Mouse (Mus musculus) lung, postnatal 0 days (tissue): ENCODE results near the gene Greb1. TPM values are rescaled to one million over a fixed set of nuclear protein-coding genes. Genes with fewer than 3 reads are reported as not detected.

Experiments
- ATAC-seq: fragments of 200-750 bp; cut with Nextera tagmentation; 2 replicates; pipeline ENCODE4 v1.8.0; 2017; ENCODE audit warnings: moderate library complexity
- DNase-seq: peaks from one replicate; pipeline ENCODE4 v3.0.0-alpha.2; 2016; ENCODE audit warnings: low spot score
- H3K27ac ChIP-seq: fragments of 300-500 bp; sonication (generic); 2 replicates; pipeline ENCODE4 v1.5.1; 2014; ENCODE audit warnings: antibody characterized with exemption, mild to moderate bottlenecking, low read length, mixed read lengths
- H3K27me3 ChIP-seq: fragments of 300-500 bp; sonication (generic); replicated peaks from 2 replicates; pipeline ENCODE4 v1.6.1; 2014; ENCODE audit warnings: low read length, mixed read lengths; ENCODE audit not compliant: insufficient read depth
- H3K36me3 ChIP-seq: fragments of 300-500 bp; sonication (generic); 2 replicates; pipeline ENCODE4 v1.6.1; 2014; ENCODE audit warnings: low read length, mixed read lengths; ENCODE audit not compliant: insufficient read depth
- H3K4me1 ChIP-seq: fragments of 300-500 bp; sonication (generic); 2 replicates; pipeline ENCODE4 v1.6.1; 2014; ENCODE audit warnings: antibody characterized with exemption, low read depth, low read length, mixed read lengths; ENCODE audit not compliant: insufficient read depth
- H3K4me2 ChIP-seq: fragments of 300-500 bp; sonication (generic); replicated peaks from 2 replicates; pipeline ENCODE4 v1.6.1; 2014; ENCODE audit warnings: low read depth, mild to moderate bottlenecking, low read length, moderate library complexity, mixed read lengths
- H3K4me3 ChIP-seq: fragments of 300-500 bp; sonication (generic); 2 replicates; pipeline ENCODE4 v1.5.1; 2014; ENCODE audit warnings: low read depth, low read length
- H3K9ac ChIP-seq: fragments of 300-500 bp; sonication (generic); replicated peaks from 2 replicates; pipeline ENCODE4 v1.6.1; 2014; ENCODE audit warnings: low read depth, mild to moderate bottlenecking
- H3K9me3 ChIP-seq: fragments of 300-500 bp; sonication (generic); 2 replicates; pipeline ENCODE4 v1.6.1; 2016; ENCODE audit warnings: low read length, mixed read lengths
- CTCF ChIP-seq: IDR thresholded peaks from 2 replicates; pipeline ENCODE4 v1.5.1; 2016; ENCODE audit warnings: antibody characterized with exemption, mild to moderate bottlenecking
- EP300 ChIP-seq: IDR thresholded peaks from 2 replicates; pipeline ENCODE4 v1.6.1; 2016; ENCODE audit warnings: antibody characterized with exemption, mild to moderate bottlenecking, control low read depth
- WGBS: fragments of 180-500 bp; shearing (Covaris S2); extraction: QIAGEN DNeasy Blood & Tissue Kit; methylation state at CpG from one replicate; pipeline ENCODE4 v1.1.7; 2014; 5-methylcytosine and 5-hydroxymethylcytosine counted together
- polyA plus RNA-seq: library from polyadenylated mRNA; unstranded; fragments of >200 nt; fragmentation: Nextera tagmentation; extraction: Ambion mirVana; gene quantifications from 2 replicates; pipeline ENCODE4 v1.2.1, GENCODE M21; 2015

Greb1 gene
- polyA plus RNA-seq, 1 experiment from 2014 or later: 1.1 TPM

DNA sequence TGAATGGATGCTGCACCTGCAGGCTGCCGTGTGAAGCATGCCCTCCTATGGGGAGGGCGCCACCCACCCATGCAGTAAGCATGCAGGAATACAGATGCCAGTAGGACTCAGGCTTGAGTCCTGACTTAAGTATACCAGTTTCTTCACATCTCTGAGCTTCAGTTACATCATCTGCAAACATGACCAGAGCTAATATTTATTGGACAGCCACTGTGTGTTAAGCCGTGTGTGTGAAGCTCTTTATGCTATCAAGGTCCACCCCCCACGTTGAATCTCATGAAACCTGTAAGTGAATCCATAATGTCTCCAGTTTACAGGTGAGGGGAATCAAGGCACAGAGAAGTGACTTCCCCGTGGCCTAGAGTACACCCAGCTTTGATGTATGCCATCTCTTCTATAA is 72.5 kb downstream of the Greb1 start:
- WGBS: 73% methylated on average over 5 of the region's 5 CpGs
- no peaks in the 10 kb centered on the region; the same call in 1 of the 2 replicates for H3K4me1 ChIP-seq
- H3K9me3 ChIP-seq: no peaks in the 10 kb centered on the region
- no peak overlapping the region for H3K27ac ChIP-seq
- TF ChIP-seq EP300 (no peak), CTCF (no peak)
- DNase-seq (no peak), ATAC-seq (no peak)
- no peaks in the 10 kb centered on the region for H3K27me3 ChIP-seq
- no peak overlapping the region for H3K4me3 ChIP-seq
- no peaks in the 10 kb centered on the region for H3K36me3 ChIP-seq
- no peak overlapping the region for H3K4me2 ChIP-seq
- no peak overlapping the region for H3K9ac ChIP-seq

DNA sequence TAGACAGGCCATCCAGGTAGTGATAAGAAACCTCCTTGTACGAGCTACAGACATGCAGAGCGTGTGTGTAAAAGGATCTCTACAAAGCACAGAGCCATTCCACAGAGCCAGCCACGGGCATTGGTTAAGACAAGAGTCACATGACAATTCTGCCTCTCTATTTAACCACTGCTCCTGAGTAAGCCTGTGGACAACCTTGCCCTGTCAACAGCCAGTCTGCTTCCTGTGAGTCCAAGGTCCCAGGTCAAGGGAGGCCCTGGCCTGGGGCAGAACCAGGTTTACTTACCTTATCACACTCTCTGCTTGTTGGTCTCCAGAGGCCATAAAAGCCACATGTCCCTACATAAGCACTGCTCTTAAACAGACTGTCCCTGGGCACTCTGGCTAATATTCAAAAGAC is 74.5 kb downstream of the Greb1 start:
- peak; percentile 52; the same call in 1 of the 2 replicates for ATAC-seq

DNA sequence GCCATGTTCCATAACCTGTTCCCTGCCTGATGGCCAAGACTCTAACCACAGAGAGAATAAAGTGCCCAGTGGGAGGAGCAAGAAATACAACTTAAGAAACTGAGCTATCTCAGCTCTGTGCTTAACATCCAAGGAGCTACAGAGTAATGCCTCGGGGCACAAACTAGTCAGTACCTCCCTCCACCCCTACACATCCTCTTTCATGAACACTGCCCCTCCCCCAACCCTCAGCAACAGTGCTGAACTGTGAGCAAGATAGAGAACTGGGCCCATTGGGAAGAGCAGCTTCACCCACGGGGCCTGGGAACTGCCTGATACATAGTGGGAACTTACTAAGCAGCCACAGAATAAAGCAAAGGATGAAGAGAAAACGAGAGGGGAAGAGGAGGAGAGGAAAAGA is 77.1 kb downstream of the Greb1 start:
- TF ChIP-seq CTCF: no peak
- no peak for TF ChIP-seq EP300
- no peak overlapping the region for H3K4me3 ChIP-seq
- no peaks in the 10 kb centered on the region for H3K27me3 ChIP-seq
- no peaks in the 10 kb centered on the region for H3K36me3 ChIP-seq
- H3K4me2 ChIP-seq: no peak overlapping the region
- WGBS: 48% methylated on average over 3 of the region's 3 CpGs
- no peak for ATAC-seq
- no peak for DNase-seq
- H3K4me1 ChIP-seq: no peaks in the 10 kb centered on the region
- H3K9me3 ChIP-seq: no peaks in the 10 kb centered on the region
- H3K9ac ChIP-seq: no peak overlapping the region
- H3K27ac ChIP-seq: no peak overlapping the region

More for the DNA sequence above, 74.5 kb downstream of the Greb1 start:
- Histone ChIP-seq H3K36me3 (no peaks in the 10 kb centered on the region), H3K27me3 (no peaks in the 10 kb centered on the region), H3K9ac (no peak overlapping the region), H3K4me2 (no peak overlapping the region), H3K27ac (no peak overlapping the region), H3K4me3 (no peak overlapping the region), H3K4me1 (no peaks in the 10 kb centered on the region), H3K9me3 (no peaks in the 10 kb centered on the region)
- WGBS: 52% methylated on average over 3 of the region's 3 CpGs
- TF ChIP-seq EP300 (no peak), CTCF (no peak)
- DNase-seq: no peak

DNA sequence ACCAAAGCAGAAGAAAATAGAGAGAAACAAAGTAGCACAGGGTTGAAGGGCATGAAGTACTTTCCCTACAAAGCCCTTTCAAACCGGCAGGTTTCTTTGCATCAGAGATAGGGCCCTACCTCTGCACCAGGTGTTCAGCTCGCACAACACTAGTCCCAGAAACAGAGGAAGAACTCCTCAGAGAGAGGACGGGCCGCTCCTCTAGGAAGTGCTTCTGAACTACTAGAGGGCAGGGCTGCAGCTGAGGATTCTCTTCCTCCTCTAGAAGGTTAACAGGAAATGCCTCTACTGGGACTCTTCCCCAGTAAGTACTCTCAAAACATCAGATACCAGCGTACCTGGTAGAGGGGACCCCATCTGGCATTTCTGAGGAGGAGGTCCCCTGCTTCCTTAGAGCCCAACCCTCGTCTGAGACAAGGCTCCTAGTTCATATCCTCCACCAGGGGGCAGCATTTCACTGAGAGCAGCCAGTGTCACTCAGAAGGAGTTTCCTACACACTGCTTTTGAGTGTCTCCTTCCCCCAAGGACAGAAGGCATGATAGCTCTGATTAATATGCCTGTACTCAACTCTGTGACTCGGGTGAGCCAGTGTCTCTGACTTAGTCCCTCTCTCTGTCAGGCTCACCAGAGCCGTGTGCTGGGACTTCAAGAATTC is 81.9 kb downstream of the Greb1 start:
- ATAC-seq: peak; percentile 72
- WGBS: 27% methylated on average over 8 of the region's 8 CpGs

DNA sequence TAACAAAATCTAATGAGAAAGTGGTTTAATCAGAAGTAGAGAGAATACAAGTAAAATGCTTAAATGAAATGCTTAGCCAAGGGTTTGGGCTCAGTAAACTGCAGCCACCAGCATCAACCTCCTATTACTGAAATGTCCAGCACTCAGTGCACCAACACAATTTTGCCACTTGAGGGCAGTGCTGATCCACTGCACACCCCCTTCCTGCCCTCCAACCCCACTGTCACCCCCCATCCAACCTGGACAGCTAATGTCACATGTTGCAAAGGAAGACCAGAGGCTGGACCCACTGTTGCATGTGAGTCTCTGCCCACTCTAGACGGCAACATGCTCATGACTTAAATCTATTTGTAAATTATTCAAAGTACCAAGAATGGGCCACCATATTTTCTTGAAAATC is 83.0 kb downstream of the Greb1 start:
- H3K27ac ChIP-seq: no peak overlapping the region
- TF ChIP-seq CTCF (peak; percentile 93), EP300 (no peak)
- no peak overlapping the region for H3K4me2 ChIP-seq
- peak; percentile 30 for DNase-seq
- no peak overlapping the region for H3K9ac ChIP-seq
- H3K9me3 ChIP-seq: no peaks in the 10 kb centered on the region
- H3K36me3 ChIP-seq: no peaks in the 10 kb centered on the region
- 63% methylated on average over 1 of the region's 1 CpGs for WGBS
- H3K4me3 ChIP-seq: no peak overlapping the region
- ATAC-seq: peak; percentile 29; the same call in 1 of the 2 replicates
- H3K4me1 ChIP-seq: no peaks in the 10 kb centered on the region
- H3K27me3 ChIP-seq: no peaks in the 10 kb centered on the region

More for the DNA sequence above, 81.9 kb downstream of the Greb1 start:
- H3K9me3 ChIP-seq: no peaks in the 10 kb centered on the region
- H3K27me3 ChIP-seq: no peaks in the 10 kb centered on the region
- H3K27ac ChIP-seq: no peak overlapping the region
- TF ChIP-seq EP300 (no peak), CTCF (peak; percentile 97)
- H3K4me1 ChIP-seq: no peaks in the 10 kb centered on the region
- no peaks in the 10 kb centered on the region for H3K36me3 ChIP-seq
- peak; percentile 86 for DNase-seq
- H3K4me3 ChIP-seq: no peak overlapping the region
- no peak overlapping the region for H3K9ac ChIP-seq
- H3K4me2 ChIP-seq: no peak overlapping the region

DNA sequence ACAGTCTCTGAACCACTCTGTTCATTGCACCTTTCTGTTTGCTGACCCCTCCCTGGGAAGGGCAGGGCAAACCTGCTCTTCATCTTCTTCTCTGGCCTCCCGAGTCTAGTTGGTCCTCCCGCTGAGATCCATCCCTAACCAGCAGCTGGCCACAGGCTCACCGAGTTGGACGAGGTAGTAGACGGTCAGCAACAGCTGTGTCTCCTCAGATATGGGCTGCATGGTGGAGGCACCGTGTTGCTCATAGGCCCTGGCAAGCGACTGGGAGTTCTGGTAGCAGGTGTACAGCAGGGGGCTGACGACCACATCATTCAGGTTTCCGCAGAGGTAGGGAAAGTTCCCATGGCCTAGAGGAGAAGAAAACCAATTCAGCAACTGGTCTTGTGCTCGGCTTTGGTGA is 86.1 kb downstream of the Greb1 start:
- WGBS: 72% methylated on average over 10 of the region's 10 CpGs
- Histone ChIP-seq H3K4me2 (no peak overlapping the region), H3K27ac (no peak overlapping the region), H3K9me3 (no peaks in the 10 kb centered on the region), H3K27me3 (no peaks in the 10 kb centered on the region), H3K4me1 (no peaks in the 10 kb centered on the region), H3K9ac (no peak overlapping the region), H3K4me3 (no peak overlapping the region), H3K36me3 (no peaks in the 10 kb centered on the region)
- ATAC-seq (no peak), DNase-seq (no peak)
- TF ChIP-seq EP300: no peak
- no peak for TF ChIP-seq CTCF
